Mouse (Mus musculus): ENCODE measurements at regions not wholly inside any gene's neighbourhood (a gene's known extent, or its start where the extent isn't known, plus 50 kb on each side); places are given as distances from the start of the nearest gene placed in this dataset.

DNA sequence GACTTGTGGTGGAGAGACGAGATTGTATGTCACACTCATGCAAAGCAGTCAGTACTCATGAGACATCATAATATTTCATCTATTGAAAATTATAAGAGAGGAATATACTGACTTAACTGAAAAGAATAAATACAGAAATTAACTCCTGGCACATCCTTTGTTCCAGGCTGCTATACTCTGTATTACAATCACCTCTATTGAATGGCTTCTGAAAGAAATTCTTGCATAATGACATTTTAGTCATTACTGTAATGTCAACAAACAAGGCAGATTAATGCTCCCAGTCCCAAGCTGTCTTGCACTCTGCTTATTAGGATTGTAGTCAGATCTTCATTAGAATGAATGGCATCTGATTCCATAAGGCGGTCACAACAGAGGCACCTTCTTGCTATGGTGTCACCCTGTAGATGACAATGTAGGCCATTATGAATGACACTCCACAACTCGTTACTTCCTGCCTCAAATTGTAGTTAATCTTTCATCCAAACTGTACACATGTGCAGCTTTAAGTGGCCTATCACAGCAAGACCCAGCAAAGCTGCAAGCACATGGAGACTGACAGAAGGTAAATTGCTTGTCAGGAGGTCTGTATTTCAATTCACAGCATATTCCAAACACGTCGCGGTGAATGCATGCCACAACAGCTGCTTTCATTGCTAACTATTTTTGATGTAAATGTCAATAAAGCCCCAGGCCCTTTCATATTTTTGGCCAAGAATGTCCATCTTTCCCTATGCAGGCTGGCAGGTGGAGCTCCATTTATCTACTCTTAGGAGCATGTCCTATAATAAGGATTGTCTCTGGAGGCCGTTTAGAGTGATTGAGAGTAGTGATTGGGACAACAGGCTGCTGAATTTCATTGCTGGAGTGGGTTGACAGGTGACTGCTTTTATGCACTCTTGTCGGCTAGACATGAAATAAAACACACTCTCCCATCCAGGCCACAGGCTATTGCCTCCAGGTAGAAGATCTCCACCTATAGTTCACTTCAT lies 430.1 kb downstream of the Cypt12 start:
- TF ChIP-seq CTCF (IDR thresholded peaks at IDR 0.05) (no peak), EP300 (IDR thresholded peaks at IDR 0.05) (no peak)
